Mouse (Mus musculus) spleen, adult 2 months (tissue): ENCODE results near the gene Barx1.

Experiments used
- CTCF ChIP-seq: fragments of 200-500 bp; IDR thresholded peaks from 2 replicates; pipeline ENCODE4 v1.5.1; 2011; ENCODE audit warnings: mild to moderate bottlenecking, inconsistent platforms; ENCODE audit not compliant: insufficient read depth, insufficient read length, insufficient replicate concordance; ENCODE audit errors: extremely low read depth
- POLR2A ChIP-seq: fragments of 200-500 bp; IDR thresholded peaks from 2 replicates; pipeline ENCODE4 v1.6.1; 2011; ENCODE audit warnings: low read depth, low read length, inconsistent platforms

GRCm38 (mm10) chr13:48655637-48656036, 7.2 kb upstream of the Barx1 start:
- TF ChIP-seq POLR2A (no peak), CTCF (peak; percentile 23; the same call in 1 of the 2 replicates)
